Mouse (Mus musculus) gastrocnemius, postnatal 36 days (tissue): ENCODE data around the gene Gimap9. TPM values are rescaled to one million over a fixed set of nuclear protein-coding genes. Genes with fewer than 3 reads are reported as not detected.
"Not testable (repeated sequence)": the region's sequence is repeated elsewhere in the genome, so short reads cannot be mapped to it uniquely, and the experiment has no call there.

Source experiments
- DNase-seq, 2 experiments: peaks; one replicate each; pipeline ENCODE4 v3.0.0; 2022
- intact Hi-C: fragments of 180-260 bp; cut with DNase I; formaldehyde crosslinking; loops from one replicate; pipeline ENCODE4 v1.15.1; 2025
- total RNA-seq, 2 experiments: library from RNA; stranded (reverse); gene quantifications; 2 replicates each; pipeline ENCODE4 v1.2.3; 2021

Gene Gimap9
- total RNA-seq, 2 experiments from 2014 or later: 0.94 to 2.1 TPM

- intact Hi-C loops: no loop called here
- no peak for DNase-seq
These were observed 25.9 kb upstream of the Gimap9 start for GRCm38 (mm10) chr6:48650041-48650440.

GRCm38 (mm10) chr6:48658721-48659120 lies 17.2 kb upstream of the Gimap9 start:
- intact Hi-C loops: no loop called here
- DNase-seq: no peak

- no peak for DNase-seq
- intact Hi-C loops: no loop called here
These were observed 11.2 kb upstream of the Gimap9 start for GRCm38 (mm10) chr6:48664750-48665149.

- DNase-seq: no peak
- intact Hi-C loops: no loop called here
These were observed 10.5 kb upstream of the Gimap9 start for GRCm38 (mm10) chr6:48665471-48665870.

- intact Hi-C loops: no loop called here
- no peak for DNase-seq
These were observed 9.8 kb upstream of the Gimap9 start for GRCm38 (mm10) chr6:48666159-48666586.

- intact Hi-C loops: no loop called here
- DNase-seq: no peak
These were observed 7.9 kb upstream of the Gimap9 start for GRCm38 (mm10) chr6:48668022-48668421.

- intact Hi-C loops: no loop called here
- no peak for DNase-seq
These were observed 6.4 kb upstream of the Gimap9 start for GRCm38 (mm10) chr6:48669446-48669969.

GRCm38 (mm10) chr6:48674291-48675058 lies 1.5 kb upstream of the Gimap9 start:
- no peak for DNase-seq

GRCm38 (mm10) chr6:48675400-48675930 lies 464 bp upstream of the Gimap9 start:
- intact Hi-C loops: no loop called here
- no peak for DNase-seq

More at GRCm38 (mm10) chr6:48674291-48675058, 1.5 kb upstream of the Gimap9 start:
- intact Hi-C loops: no loop called here

GRCm38 (mm10) chr6:48676860-48677415 lies 1.0 kb downstream of the Gimap9 start:
- intact Hi-C loops: no loop called here

GRCm38 (mm10) chr6:48677492-48678345 lies 1.8 kb downstream of the Gimap9 start:
- no peak for DNase-seq
- intact Hi-C loops: no loop called here

More at GRCm38 (mm10) chr6:48676860-48677415, 1.0 kb downstream of the Gimap9 start:
- DNase-seq: no peak

GRCm38 (mm10) chr6:48678391-48678790 lies 2.5 kb downstream of the Gimap9 start:
- intact Hi-C loops: no loop called here
- no peak for DNase-seq

- intact Hi-C loops: no loop called here
- DNase-seq: no peak
These were observed 3.8 kb downstream of the Gimap9 start for GRCm38 (mm10) chr6:48679701-48680100.

- DNase-seq: no peak
These were observed 4.5 kb downstream of the Gimap9 start for GRCm38 (mm10) chr6:48680421-48680820.

GRCm38 (mm10) chr6:48681472-48682090 lies 5.7 kb downstream of the Gimap9 start:
- DNase-seq: no peak
- intact Hi-C loops: no loop called here

More at GRCm38 (mm10) chr6:48680421-48680820, 4.5 kb downstream of the Gimap9 start:
- intact Hi-C loops: no loop called here

GRCm38 (mm10) chr6:48682271-48682670 lies 6.3 kb downstream of the Gimap9 start:
- intact Hi-C loops: no loop called here
- DNase-seq: no peak

GRCm38 (mm10) chr6:48683263-48683821 lies 7.4 kb downstream of the Gimap9 start:
- DNase-seq, intact Hi-C loops: not testable (repeated sequence)

GRCm38 (mm10) chr6:48684319-48684718 lies 8.4 kb downstream of the Gimap9 start, which contains the start of gene Gimap4:
Gimap4 (plus strand) TSS chr6:48684549.
- intact Hi-C loops: no loop called here
- no peak for DNase-seq

- DNase-seq: no peak
- intact Hi-C loops: no loop called here
These were observed 8.9 kb downstream of the Gimap9 start for GRCm38 (mm10) chr6:48684806-48685205.

GRCm38 (mm10) chr6:48685251-48685650 lies 9.3 kb downstream of the Gimap9 start:
- no peak for DNase-seq
- intact Hi-C loops: no loop called here
